Mouse (Mus musculus) liver, embryonic 14.5 days (tissue): ENCODE measurements around the gene Acaa1b.

Source experiments
- CTCF ChIP-seq: IDR thresholded peaks from 2 replicates; pipeline ENCODE4 v1.5.1; 2016; ENCODE audit warnings: antibody characterized with exemption, low read depth, control low read depth
- EP300 ChIP-seq: IDR thresholded peaks from 2 replicates; pipeline ENCODE4 v1.6.1; 2016; ENCODE audit warnings: antibody characterized with exemption, low read depth

GRCm38 (mm10) chr9:119128436-119129181, 28.3 kb downstream of the Acaa1b start:
- TF ChIP-seq EP300 = no peak
- TF ChIP-seq CTCF = no peak
